Mouse (Mus musculus): ENCODE results near the gene Apol7e. TPM values are rescaled to one million over a fixed set of nuclear protein-coding genes. Genes with fewer than 3 reads are reported as not detected.
A peak's percentile ranks its signal among the peaks of the same experiment; 100 is the strongest.
"Not testable (repeated sequence)": the region's sequence is repeated elsewhere in the genome, so short reads cannot be mapped to it uniquely, and the experiment has no call there.

The Apol7e gene
- polyA plus RNA-seq, 1 experiment from 2014 or later = 0.13 TPM

GRCm38 (mm10) chr15:77708936-77709335, 10.3 kb downstream of the Apol7e start:
- H3K4me3 ChIP-seq (ENCODE audit: low read depth, low read length); H3K27ac ChIP-seq (ENCODE audit: low read depth, low read length); H3K9me3 ChIP-seq (replicated peaks; ENCODE audit: control insufficient read depth, low read length); ATAC-seq (replicated peaks; ENCODE audit: insufficient number of reproducible peaks, low FRiP score, low TSS enrichment); H3K4me1 ChIP-seq (ENCODE audit: control insufficient read depth, insufficient read depth, low read length); H3K4me2 ChIP-seq; H3K9ac ChIP-seq (ENCODE audit: low read depth, low read length); H3K36me3 ChIP-seq (ENCODE audit: control insufficient read depth, insufficient read depth, low read length); H3K27me3 ChIP-seq (ENCODE audit: control insufficient read depth, insufficient read depth, low read length): not testable (repeated sequence)
- WGBS (ENCODE audit: insufficient replicate concordance) = 57% methylated on average over 1 of the region's 1 CpGs

- H3K4me3 ChIP-seq (ENCODE audit: low read depth, low read length); H3K9ac ChIP-seq (ENCODE audit: low read depth, low read length); H3K9me3 ChIP-seq (replicated peaks; ENCODE audit: control insufficient read depth, low read length); H3K4me1 ChIP-seq (ENCODE audit: control insufficient read depth, insufficient read depth, low read length); H3K27me3 ChIP-seq (ENCODE audit: control insufficient read depth, insufficient read depth, low read length); H3K4me2 ChIP-seq; ATAC-seq (replicated peaks; ENCODE audit: insufficient number of reproducible peaks, low FRiP score, low TSS enrichment); H3K27ac ChIP-seq (ENCODE audit: low read depth, low read length); H3K36me3 ChIP-seq (ENCODE audit: control insufficient read depth, insufficient read depth, low read length): not testable (repeated sequence)
- WGBS (ENCODE audit: insufficient replicate concordance) = 69% methylated on average over 2 of the region's 6 CpGs
Measured at GRCm38 (mm10) chr15:77718240-77718639, 19.6 kb downstream of the Apol7e start.

GRCm38 (mm10) chr15:77721509-77721908, 22.9 kb downstream of the Apol7e start:
- not testable (repeated sequence) for H3K4me3 ChIP-seq (ENCODE audit: low read depth, low read length); H3K27me3 ChIP-seq (ENCODE audit: control insufficient read depth, insufficient read depth, low read length); H3K9ac ChIP-seq (ENCODE audit: low read depth, low read length); H3K36me3 ChIP-seq (ENCODE audit: control insufficient read depth, insufficient read depth, low read length); H3K27ac ChIP-seq (ENCODE audit: low read depth, low read length); ATAC-seq (replicated peaks; ENCODE audit: insufficient number of reproducible peaks, low FRiP score, low TSS enrichment); H3K4me1 ChIP-seq (ENCODE audit: control insufficient read depth, insufficient read depth, low read length); H3K4me2 ChIP-seq; H3K9me3 ChIP-seq (replicated peaks; ENCODE audit: control insufficient read depth, low read length)
- WGBS (ENCODE audit: insufficient replicate concordance) = no CpG with 5 or more reads among the region's 3 CpGs

GRCm38 (mm10) chr15:77724208-77724911, 25.7 kb downstream of the Apol7e start:
- not testable (repeated sequence) for H3K4me3 ChIP-seq (ENCODE audit: low read depth, low read length); H3K4me1 ChIP-seq (ENCODE audit: control insufficient read depth, insufficient read depth, low read length); H3K27me3 ChIP-seq (ENCODE audit: control insufficient read depth, insufficient read depth, low read length); H3K9me3 ChIP-seq (replicated peaks; ENCODE audit: control insufficient read depth, low read length); H3K4me2 ChIP-seq; H3K9ac ChIP-seq (ENCODE audit: low read depth, low read length); ATAC-seq (replicated peaks; ENCODE audit: insufficient number of reproducible peaks, low FRiP score, low TSS enrichment); H3K36me3 ChIP-seq (ENCODE audit: control insufficient read depth, insufficient read depth, low read length); H3K27ac ChIP-seq (ENCODE audit: low read depth, low read length)
- WGBS (ENCODE audit: insufficient replicate concordance) = 30% methylated on average over 2 of the region's 10 CpGs

GRCm38 (mm10) chr15:77725393-77726020, 26.9 kb downstream of the Apol7e start:
- peak; percentile 49; the same call in 1 of the 2 replicates for ATAC-seq (replicated peaks; ENCODE audit: insufficient number of reproducible peaks, low FRiP score, low TSS enrichment)
- WGBS (ENCODE audit: insufficient replicate concordance) = 39% methylated on average over 6 of the region's 6 CpGs
- H3K9me3 ChIP-seq (replicated peaks; ENCODE audit: control insufficient read depth, low read length); H3K27ac ChIP-seq (ENCODE audit: low read depth, low read length); H3K4me1 ChIP-seq (ENCODE audit: control insufficient read depth, insufficient read depth, low read length); H3K4me2 ChIP-seq; H3K4me3 ChIP-seq (ENCODE audit: low read depth, low read length); H3K27me3 ChIP-seq (ENCODE audit: control insufficient read depth, insufficient read depth, low read length); H3K36me3 ChIP-seq (ENCODE audit: control insufficient read depth, insufficient read depth, low read length); H3K9ac ChIP-seq (ENCODE audit: low read depth, low read length): not testable (repeated sequence)

GRCm38 (mm10) chr15:77727139-77727538, 28.5 kb downstream of the Apol7e start:
- H3K36me3 ChIP-seq (ENCODE audit: control insufficient read depth, insufficient read depth, low read length); ATAC-seq (replicated peaks; ENCODE audit: insufficient number of reproducible peaks, low FRiP score, low TSS enrichment); H3K27me3 ChIP-seq (ENCODE audit: control insufficient read depth, insufficient read depth, low read length); H3K27ac ChIP-seq (ENCODE audit: low read depth, low read length); H3K4me2 ChIP-seq; H3K4me3 ChIP-seq (ENCODE audit: low read depth, low read length); H3K9me3 ChIP-seq (replicated peaks; ENCODE audit: control insufficient read depth, low read length); H3K4me1 ChIP-seq (ENCODE audit: control insufficient read depth, insufficient read depth, low read length); H3K9ac ChIP-seq (ENCODE audit: low read depth, low read length): not testable (repeated sequence)
- WGBS (ENCODE audit: insufficient replicate concordance) = 2% methylated on average over 3 of the region's 3 CpGs

- not testable (repeated sequence) for H3K4me3 ChIP-seq (ENCODE audit: low read depth, low read length); H3K9ac ChIP-seq (ENCODE audit: low read depth, low read length); H3K9me3 ChIP-seq (replicated peaks; ENCODE audit: control insufficient read depth, low read length); H3K4me2 ChIP-seq; H3K36me3 ChIP-seq (ENCODE audit: control insufficient read depth, insufficient read depth, low read length); ATAC-seq (replicated peaks; ENCODE audit: insufficient number of reproducible peaks, low FRiP score, low TSS enrichment); H3K27me3 ChIP-seq (ENCODE audit: control insufficient read depth, insufficient read depth, low read length); H3K27ac ChIP-seq (ENCODE audit: low read depth, low read length); H3K4me1 ChIP-seq (ENCODE audit: control insufficient read depth, insufficient read depth, low read length)
- 64% methylated on average over 3 of the region's 3 CpGs for WGBS (ENCODE audit: insufficient replicate concordance)
Measured at GRCm38 (mm10) chr15:77727745-77728144, 29.1 kb downstream of the Apol7e start.

GRCm38 (mm10) chr15:77728739-77729138, 30.1 kb downstream of the Apol7e start, which contains the start of gene Apol9b:
Gene Apol9b (plus strand): TSS chr15:77729039.
- H3K27ac ChIP-seq (ENCODE audit: low read depth, low read length); H3K9me3 ChIP-seq (replicated peaks; ENCODE audit: control insufficient read depth, low read length); H3K4me1 ChIP-seq (ENCODE audit: control insufficient read depth, insufficient read depth, low read length); H3K4me3 ChIP-seq (ENCODE audit: low read depth, low read length); H3K9ac ChIP-seq (ENCODE audit: low read depth, low read length); H3K27me3 ChIP-seq (ENCODE audit: control insufficient read depth, insufficient read depth, low read length); H3K36me3 ChIP-seq (ENCODE audit: control insufficient read depth, insufficient read depth, low read length); ATAC-seq (replicated peaks; ENCODE audit: insufficient number of reproducible peaks, low FRiP score, low TSS enrichment); H3K4me2 ChIP-seq: not testable (repeated sequence)
- 67% methylated on average over 1 of the region's 4 CpGs for WGBS (ENCODE audit: insufficient replicate concordance)

GRCm38 (mm10) chr15:77731605-77732004, 32.9 kb downstream of the Apol7e start:
- no peak for ATAC-seq (replicated peaks; ENCODE audit: insufficient number of reproducible peaks, low FRiP score, low TSS enrichment)
- 82% methylated on average over 5 of the region's 5 CpGs for WGBS (ENCODE audit: insufficient replicate concordance)

More at GRCm38 (mm10) chr15:77731605-77732004, 32.9 kb downstream of the Apol7e start:
- H3K4me3 ChIP-seq (ENCODE audit: low read depth, low read length) = no peak overlapping the region
- H3K9me3 ChIP-seq (replicated peaks; ENCODE audit: control insufficient read depth, low read length) = no peaks in the 10 kb centered on the region
- H3K9ac ChIP-seq (ENCODE audit: low read depth, low read length) = no peak overlapping the region
- H3K4me1 ChIP-seq (ENCODE audit: control insufficient read depth, insufficient read depth, low read length) = no peaks in the 10 kb centered on the region
- H3K4me2 ChIP-seq = no peak overlapping the region
- H3K27ac ChIP-seq (ENCODE audit: low read depth, low read length) = no peak overlapping the region
- H3K36me3 ChIP-seq (ENCODE audit: control insufficient read depth, insufficient read depth, low read length) = no peaks in the 10 kb centered on the region
- no peaks in the 10 kb centered on the region for H3K27me3 ChIP-seq (ENCODE audit: control insufficient read depth, insufficient read depth, low read length)

Measured in heart, embryonic 11.5 days (tissue).